Mouse (Mus musculus) thymus, postnatal 0 days (tissue): ENCODE measurements around the gene Tas2r139. TPM values are rescaled to one million over a fixed set of nuclear protein-coding genes. Genes with fewer than 3 reads are reported as not detected.
"Not testable (repeated sequence)": the region's sequence is repeated elsewhere in the genome, so short reads cannot be mapped to it uniquely, and the experiment has no call there.

Experiments
- DNase-seq: peaks from one replicate; pipeline ENCODE4 v3.0.0-alpha.2; 2015; ENCODE audit warnings: low spot score
- polyA plus RNA-seq: library from polyadenylated mRNA; unstranded; fragments of >200 nt; fragmentation: Nextera tagmentation; extraction: Ambion mirVana; gene quantifications from 2 replicates; pipeline ENCODE4 v1.2.1, GENCODE M21; 2015

The Tas2r139 gene
- not detected in 2 replicates for polyA plus RNA-seq

DNA sequence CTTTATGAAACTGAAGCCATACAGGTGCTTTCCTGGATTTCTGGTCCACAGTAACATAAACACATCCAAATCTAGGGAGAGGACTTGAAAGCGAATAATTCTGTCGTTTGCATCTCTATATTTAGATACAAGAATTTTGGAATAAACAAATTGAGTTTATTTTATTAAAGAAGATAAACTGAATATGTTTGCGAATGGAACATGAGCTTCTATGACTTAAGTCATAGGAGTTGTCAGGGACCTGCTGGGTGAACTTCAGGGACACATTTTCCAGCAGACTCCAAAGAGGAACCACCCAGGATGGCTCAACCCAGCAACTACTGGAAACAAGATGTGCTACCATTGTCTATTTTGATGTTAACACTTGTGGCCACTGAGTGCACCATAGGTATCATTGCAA, at the start of gene Tas2r139:
Gene Tas2r139, plus strand, starts transcription at position 301 of the 400 bp plus-strand sequence.
- DNase-seq, result no peak

DNA sequence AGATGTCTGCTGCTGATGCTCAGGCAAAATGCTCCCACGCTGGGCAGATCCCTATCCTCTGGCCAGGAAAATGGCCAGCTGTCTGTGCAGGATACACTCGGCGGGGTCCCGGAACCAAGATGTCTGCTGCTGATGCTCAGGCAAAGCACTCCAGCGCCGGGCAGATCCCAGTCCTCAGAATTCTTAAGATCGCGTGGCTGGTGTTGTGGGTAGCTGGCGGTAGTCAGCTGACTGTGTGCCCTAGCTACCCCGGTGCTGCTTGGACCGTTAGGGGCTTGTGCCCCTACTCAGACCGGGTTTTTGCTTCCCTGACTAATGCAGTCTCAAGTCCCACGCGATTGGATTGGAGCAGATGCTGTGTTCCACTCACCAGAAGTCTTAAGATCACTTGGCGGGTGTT, 10.4 kb downstream of the Tas2r139 start:
- not testable (repeated sequence) for DNase-seq

DNA sequence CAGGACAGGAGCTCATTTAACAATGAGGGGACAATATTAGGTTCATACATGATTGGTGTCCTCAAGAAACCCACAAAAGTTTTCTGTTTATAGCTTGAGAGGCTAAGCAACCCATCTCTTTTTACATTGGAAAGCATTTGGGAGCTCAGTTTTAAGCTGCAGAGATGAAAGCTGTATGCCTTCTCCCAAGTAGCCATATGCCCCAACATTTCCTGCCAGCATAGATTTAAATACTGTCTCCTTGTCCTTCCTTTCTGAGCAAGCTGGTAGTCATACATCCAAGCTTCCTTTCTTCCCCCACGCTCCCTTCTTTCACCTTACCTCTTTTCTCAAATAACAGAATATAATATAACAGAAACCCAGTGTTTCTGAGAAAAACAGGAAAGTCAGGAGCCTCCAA, 41.7 kb downstream of the Tas2r139 start:
- DNase-seq, result no peak

DNA sequence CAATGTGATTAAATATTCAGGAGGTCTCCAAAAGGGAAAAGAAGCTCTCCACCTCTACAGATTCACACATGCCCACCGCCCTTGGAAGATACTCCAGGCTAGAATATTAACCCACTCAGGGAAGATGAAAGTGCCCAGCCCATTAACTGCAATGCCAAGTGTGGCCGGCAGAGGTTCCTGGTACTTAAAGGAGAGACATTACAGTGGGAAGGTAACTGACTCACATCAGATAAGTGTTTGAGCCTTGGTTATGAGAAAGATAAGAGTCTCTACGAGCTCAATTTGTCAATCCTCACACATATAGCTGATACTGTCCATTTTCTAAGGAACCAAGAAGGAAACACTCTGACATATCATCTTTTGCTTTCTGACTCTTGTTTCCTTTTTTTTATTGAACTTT, 45.5 kb downstream of the Tas2r139 start:
- DNase-seq, result peak; percentile 4

Other genes starting within 250 kb of the Tas2r139 start
- gene Sval1, start 189.3 kb upstream of the Tas2r139 start, polyA plus RNA-seq, result 0.23 and 0.66 TPM in 2 replicates
- not detected in 2 replicates for gene Sval3, start 172.8 kb upstream of the Tas2r139 start, polyA plus RNA-seq
- not detected in 2 replicates for gene Sva, start 102.5 kb upstream of the Tas2r139 start, polyA plus RNA-seq
- gene Tas2r144, start 74.4 kb downstream of the Tas2r139 start, polyA plus RNA-seq, result not detected in 2 replicates
- 7.5 and 10.0 TPM in 2 replicates for gene Gstk1, start 105.0 kb downstream of the Tas2r139 start, polyA plus RNA-seq
- 0.43 and 0.54 TPM in 2 replicates for gene Tmem139, start 121.0 kb downstream of the Tas2r139 start, polyA plus RNA-seq
- 72.7 and 74.5 TPM in 2 replicates for gene Casp2, start 124.0 kb downstream of the Tas2r139 start, polyA plus RNA-seq
- 0.10 and 0.26 TPM in 2 replicates for gene Clcn1, start 145.7 kb downstream of the Tas2r139 start, polyA plus RNA-seq
- gene Fam131b, start 183.7 kb downstream of the Tas2r139 start, polyA plus RNA-seq, result 0.07 TPM in 1 of 2 replicates, not detected in the other
- 60.7 and 64.4 TPM in 2 replicates for gene Zyx, start 208.7 kb downstream of the Tas2r139 start, polyA plus RNA-seq
- 4.0 and 4.3 TPM in 2 replicates for gene Epha1, start 232.3 kb downstream of the Tas2r139 start, polyA plus RNA-seq